Mouse (Mus musculus) spleen, embryonic (tissue): ENCODE measurements at regions not wholly inside any gene's neighbourhood (a gene's known extent, or its start where the extent isn't known, plus 50 kb on each side); places are given as distances from the start of the nearest gene placed in this dataset.

Experiments
- CTCF ChIA-PET: fragments of 350-600 bp; sonication (Branson Sonifier 250); formaldehyde crosslinking; loops from one replicate; lab custom pipeline; 2022; lab: Charles Lee

- CTCF ChIA-PET, result interaction anchor here (1.1 kb wide), 1 partner anchor 20 kb away, joined by 3 read pairs; no protein-coding TSS in a partner anchor
Measured at GRCm38 (mm10) chr5:64580786-64581445, 222.3 kb upstream of the Klf3 start.

DNA sequence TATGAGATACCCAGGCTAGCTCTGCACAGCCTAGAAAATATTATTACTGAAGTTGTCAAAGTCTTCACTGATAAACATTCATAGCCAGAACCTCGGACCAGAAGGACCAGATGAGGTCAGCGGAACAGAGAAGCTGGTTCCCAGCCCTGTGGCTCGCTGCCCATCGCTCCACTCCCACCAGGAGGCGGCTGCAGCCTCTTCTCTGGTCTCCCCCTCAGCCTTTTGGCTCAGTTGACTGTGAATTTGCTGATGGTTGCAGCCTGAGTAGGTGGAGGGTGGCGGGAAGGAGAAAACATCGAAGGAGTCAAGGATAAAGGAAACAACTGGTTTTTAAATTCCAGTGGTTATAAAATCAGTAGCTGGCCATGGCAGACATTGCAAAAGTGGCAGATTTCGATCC is 221.7 kb upstream of the Klf3 start:
- CTCF ChIA-PET, result no interaction called here

DNA sequence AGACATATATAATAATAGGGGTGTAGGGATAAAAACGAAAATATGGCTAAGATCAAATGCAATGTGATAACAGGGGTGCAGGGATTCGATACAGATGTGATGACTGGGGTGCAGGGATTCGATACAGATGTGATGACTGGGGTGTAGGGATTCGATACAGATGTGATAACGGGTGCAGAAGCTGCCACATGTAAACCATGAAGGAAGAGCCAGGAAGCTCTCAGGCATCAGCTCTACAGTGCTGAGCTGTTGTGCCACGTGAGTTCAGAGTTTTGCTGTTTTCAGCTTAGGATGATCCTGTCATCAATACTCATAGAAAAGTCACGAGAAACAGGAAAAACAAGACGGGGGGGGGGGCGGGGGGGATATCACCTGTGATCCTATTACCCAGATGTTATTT is 221.2 kb upstream of the Klf3 start:
- CTCF ChIA-PET, result interaction anchor here (0.6 kb wide), 1 partner anchor 528 kb away, joined by 11 read pairs; no protein-coding TSS in a partner anchor

- CTCF ChIA-PET, result no interaction called here
Measured at GRCm38 (mm10) chr5:64584308-64584707, 218.9 kb upstream of the Klf3 start.

- CTCF ChIA-PET, result interaction anchor here (0.6 kb wide), 1 partner anchor 164 kb away, joined by 18 read pairs; no protein-coding TSS in a partner anchor
Measured at GRCm38 (mm10) chr5:64585076-64585786, 218.0 kb upstream of the Klf3 start.

- CTCF ChIA-PET, result no interaction called here
Measured at GRCm38 (mm10) chr5:64586316-64586715, 216.9 kb upstream of the Klf3 start.

GRCm38 (mm10) chr5:64586933-64587332 is 216.3 kb upstream of the Klf3 start:
- CTCF ChIA-PET, result no interaction called here

- CTCF ChIA-PET, result interaction anchor here (0.6 kb wide), 3 partner anchors 10 to 177 kb away, joined by 3 to 4 read pairs (median 3); no protein-coding TSS in a partner anchor
Measured at GRCm38 (mm10) chr5:64587895-64588738, 215.1 kb upstream of the Klf3 start.

- CTCF ChIA-PET, result interaction anchor here (0.6 kb wide), 2 partner anchors 12 to 177 kb away, joined by 3 to 4 read pairs; no protein-coding TSS in a partner anchor
Measured at GRCm38 (mm10) chr5:64588768-64589167, 214.4 kb upstream of the Klf3 start.

- CTCF ChIA-PET, result no interaction called here
Measured at GRCm38 (mm10) chr5:64590036-64590435, 213.2 kb upstream of the Klf3 start.

GRCm38 (mm10) chr5:64590747-64591146 is 212.4 kb upstream of the Klf3 start:
- CTCF ChIA-PET, result no interaction called here

DNA sequence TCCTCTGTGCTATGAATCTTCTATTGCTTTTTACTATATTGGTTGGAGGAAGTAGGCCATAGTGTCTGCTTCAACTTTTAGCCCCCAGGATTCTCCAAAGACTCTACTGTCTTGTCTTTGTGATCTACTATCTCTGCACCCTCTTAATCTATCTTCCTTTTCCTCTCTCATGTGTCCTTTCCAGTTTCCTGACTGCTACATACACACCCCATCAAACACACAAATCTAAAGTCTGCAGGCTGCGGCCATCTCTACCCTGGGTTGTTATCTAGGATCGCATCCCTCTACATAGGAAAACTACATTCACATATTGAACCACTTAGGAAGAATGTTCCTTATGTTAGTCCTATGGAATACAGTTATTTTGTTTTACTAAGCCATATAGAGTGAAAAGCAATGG is 211.4 kb upstream of the Klf3 start:
- CTCF ChIA-PET, result no interaction called here

DNA sequence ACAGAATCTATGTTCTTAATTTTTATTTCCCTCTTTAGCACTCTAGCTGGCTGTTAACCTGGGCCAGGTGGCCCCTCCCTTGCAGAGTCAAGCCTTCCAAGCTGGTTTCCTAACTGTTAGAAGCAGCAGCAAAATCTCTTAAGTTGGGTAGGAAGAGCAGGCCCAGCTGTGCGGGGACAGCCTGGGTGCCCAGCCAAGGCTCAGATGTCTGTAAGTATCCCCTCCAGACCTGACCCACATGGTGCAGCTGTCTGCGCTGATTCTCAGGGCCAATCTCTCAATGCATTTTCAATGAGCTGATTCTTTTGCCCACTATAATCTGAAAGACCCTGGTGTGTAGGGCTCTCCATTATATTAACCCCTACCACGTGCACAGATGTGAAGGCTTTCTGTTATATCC is 208.0 kb upstream of the Klf3 start:
- CTCF ChIA-PET, result no interaction called here

- CTCF ChIA-PET, result no interaction called here
Measured at GRCm38 (mm10) chr5:64595751-64596344, 207.3 kb upstream of the Klf3 start.

DNA sequence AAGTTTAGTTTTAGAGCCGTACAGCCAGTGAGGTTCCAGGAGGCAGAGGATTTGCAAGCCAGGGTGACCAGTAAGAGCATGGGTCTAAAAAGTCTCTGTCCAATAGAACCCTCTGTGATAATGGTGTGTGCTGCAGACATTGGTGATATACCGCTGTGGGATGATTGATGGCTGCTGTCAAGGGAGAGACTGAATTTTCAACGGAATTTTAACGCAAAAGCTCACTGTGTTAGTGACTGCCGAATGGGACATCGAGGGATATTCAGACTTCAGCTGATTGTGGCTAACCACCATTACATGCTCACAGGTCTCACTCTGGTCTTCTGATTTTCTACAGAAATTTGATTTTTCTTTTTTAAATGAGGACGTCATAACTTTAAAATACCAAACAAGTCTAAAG is 206.2 kb upstream of the Klf3 start:
- CTCF ChIA-PET, result interaction anchor here (0.6 kb wide), 1 partner anchor 225 kb away, joined by 4 read pairs; no protein-coding TSS in a partner anchor

GRCm38 (mm10) chr5:64597451-64597850 is 205.7 kb upstream of the Klf3 start:
- CTCF ChIA-PET, result interaction anchor here (0.6 kb wide), 1 partner anchor 226 kb away, joined by 4 read pairs; no protein-coding TSS in a partner anchor

GRCm38 (mm10) chr5:64598606-64599005 is 204.6 kb upstream of the Klf3 start:
- CTCF ChIA-PET, result no interaction called here

- CTCF ChIA-PET, result interaction anchor here (0.7 kb wide), 1 partner anchor 112 kb away, joined by 5 read pairs; no protein-coding TSS in a partner anchor
Measured at GRCm38 (mm10) chr5:64599015-64599414, 204.2 kb upstream of the Klf3 start.

DNA sequence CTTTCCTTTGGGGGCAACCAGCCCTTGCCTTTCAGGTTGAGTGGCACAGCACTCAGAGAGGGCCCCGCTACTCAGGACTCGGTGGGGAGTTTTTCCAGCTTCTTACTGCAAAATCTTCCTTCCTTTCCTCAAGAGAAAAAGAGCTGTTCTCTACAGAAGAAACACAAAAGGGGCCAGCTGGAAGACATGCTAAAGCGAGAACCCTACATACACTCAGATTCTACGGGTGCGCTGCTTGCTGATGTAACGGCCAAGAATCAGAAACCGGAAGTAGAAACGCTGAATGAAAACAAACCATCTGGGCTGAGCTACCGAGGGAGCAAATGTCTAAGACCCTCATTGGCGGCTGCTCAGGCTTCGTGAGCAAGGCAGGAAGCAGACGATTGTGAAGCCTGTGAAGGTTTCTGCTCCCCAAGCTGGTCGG is 203.3 kb upstream of the Klf3 start:
- CTCF ChIA-PET, result interaction anchor here (0.5 to 1.0 kb wide), 3 partner anchors 20 to 113 kb away, joined by 3 to 6 read pairs (median 5); no protein-coding TSS in a partner anchor

DNA sequence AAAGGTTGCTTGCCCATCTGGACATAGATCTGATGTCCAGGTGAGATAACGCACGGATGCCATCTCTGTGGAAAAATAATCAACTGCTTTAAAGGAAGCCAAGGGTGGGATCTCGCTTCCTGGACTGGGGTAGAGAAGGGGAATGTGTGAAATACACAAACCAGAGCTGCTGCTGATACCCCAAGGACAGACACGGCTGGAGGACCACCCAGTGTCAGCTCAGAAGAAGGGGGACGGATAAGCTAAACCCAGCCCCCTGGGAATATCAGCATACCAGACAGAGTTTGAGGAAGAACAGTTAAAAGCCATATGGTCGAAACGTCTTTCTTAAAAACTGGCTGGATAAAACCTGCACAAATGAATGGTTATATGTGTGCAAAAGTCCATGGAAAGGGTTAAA is 202.8 kb upstream of the Klf3 start:
- CTCF ChIA-PET, result interaction anchor here (0.5 to 1.0 kb wide), 3 partner anchors 12 to 111 kb away, joined by 3 to 6 read pairs (median 4); no protein-coding TSS in a partner anchor

GRCm38 (mm10) chr5:64600811-64601210 is 202.4 kb upstream of the Klf3 start:
- CTCF ChIA-PET, result interaction anchor here (0.6 to 1.0 kb wide), 2 partner anchors 12 to 21 kb away, joined by 3 to 4 read pairs; no protein-coding TSS in a partner anchor
